Mouse (Mus musculus): ENCODE data around the gene Ifitm10. TPM values are rescaled to one million over a fixed set of nuclear protein-coding genes. Genes with fewer than 3 reads are reported as not detected.

Gene Ifitm10
- polyA plus RNA-seq, 1 experiment from 2014 or later, result 9.5 TPM

GRCm38 (mm10) chr7:142400750-142401142, 27.2 kb upstream of the Ifitm10 start:
- no peaks in the 10 kb centered on the region for H3K36me3 ChIP-seq (replicated peaks)
- 31% methylated on average over 7 of the region's 7 CpGs for WGBS
- H3K4me1 ChIP-seq, result no peaks in the 10 kb centered on the region
- no peak for ATAC-seq (replicated peaks)
- H3K4me2 ChIP-seq, result no peak overlapping the region
- no peaks in the 10 kb centered on the region for H3K27me3 ChIP-seq (replicated peaks)
- no peak overlapping the region for H3K4me3 ChIP-seq
- no peak overlapping the region for H3K27ac ChIP-seq
- H3K9ac ChIP-seq, result no peak overlapping the region
- no peaks in the 10 kb centered on the region for H3K9me3 ChIP-seq

GRCm38 (mm10) chr7:142400112-142400749, 26.7 kb upstream of the Ifitm10 start:
- H3K4me2 ChIP-seq, result no peak overlapping the region
- no peaks in the 10 kb centered on the region for H3K9me3 ChIP-seq
- no peaks in the 10 kb centered on the region for H3K36me3 ChIP-seq (replicated peaks)
- no peak overlapping the region for H3K9ac ChIP-seq
- H3K4me3 ChIP-seq, result no peak overlapping the region
- no peaks in the 10 kb centered on the region for H3K27me3 ChIP-seq (replicated peaks)
- H3K27ac ChIP-seq, result no peak overlapping the region
- H3K4me1 ChIP-seq, result no peaks in the 10 kb centered on the region
- 58% methylated on average over 7 of the region's 7 CpGs for WGBS
- ATAC-seq (replicated peaks), result no peak

- no peaks in the 10 kb centered on the region for H3K9me3 ChIP-seq
- no peak for ATAC-seq (replicated peaks)
Observed at GRCm38 (mm10) chr7:142399250-142399649, 25.7 kb upstream of the Ifitm10 start.

GRCm38 (mm10) chr7:142398052-142398451, 24.5 kb upstream of the Ifitm10 start:
- H3K4me3 ChIP-seq, result no peak overlapping the region
- H3K4me1 ChIP-seq, result no peaks in the 10 kb centered on the region
- ATAC-seq (replicated peaks), result no peak
- no peaks in the 10 kb centered on the region for H3K36me3 ChIP-seq (replicated peaks)
- no peaks in the 10 kb centered on the region for H3K9me3 ChIP-seq
- no peaks in the 10 kb centered on the region for H3K27me3 ChIP-seq (replicated peaks)
- H3K27ac ChIP-seq, result no peak overlapping the region
- H3K4me2 ChIP-seq, result no peak overlapping the region
- WGBS, result 59% methylated on average over 2 of the region's 2 CpGs
- H3K9ac ChIP-seq, result no peak overlapping the region

More at GRCm38 (mm10) chr7:142399250-142399649, 25.7 kb upstream of the Ifitm10 start:
- H3K9ac ChIP-seq, result no peak overlapping the region
- H3K4me2 ChIP-seq, result no peak overlapping the region
- 83% methylated on average over 1 of the region's 1 CpGs for WGBS
- no peaks in the 10 kb centered on the region for H3K36me3 ChIP-seq (replicated peaks)
- no peak overlapping the region for H3K27ac ChIP-seq
- no peak overlapping the region for H3K4me3 ChIP-seq
- H3K4me1 ChIP-seq, result no peaks in the 10 kb centered on the region
- H3K27me3 ChIP-seq (replicated peaks), result no peaks in the 10 kb centered on the region

- Histone ChIP-seq H3K9me3 (no peaks in the 10 kb centered on the region), H3K36me3 (replicated peaks) (no peaks in the 10 kb centered on the region), H3K27ac (no peak overlapping the region), H3K4me3 (no peak overlapping the region), H3K9ac (no peak overlapping the region), H3K27me3 (replicated peaks) (no peaks in the 10 kb centered on the region), H3K4me2 (no peak overlapping the region), H3K4me1 (no peaks in the 10 kb centered on the region)
- 98% methylated on average over 1 of the region's 1 CpGs for WGBS
- no peak for ATAC-seq (replicated peaks)
Observed at GRCm38 (mm10) chr7:142396611-142397010, 23.1 kb upstream of the Ifitm10 start.

- no peak for ATAC-seq (replicated peaks)
- Histone ChIP-seq H3K4me1 (no peaks in the 10 kb centered on the region), H3K36me3 (replicated peaks) (no peaks in the 10 kb centered on the region), H3K4me2 (no peak overlapping the region), H3K27me3 (replicated peaks) (no peaks in the 10 kb centered on the region), H3K9me3 (no peaks in the 10 kb centered on the region), H3K27ac (no peak overlapping the region), H3K9ac (no peak overlapping the region), H3K4me3 (no peak overlapping the region)
- 85% methylated on average over 4 of the region's 4 CpGs for WGBS
Observed at GRCm38 (mm10) chr7:142395472-142395871, 21.9 kb upstream of the Ifitm10 start.

GRCm38 (mm10) chr7:142394261-142395190, 21.0 kb upstream of the Ifitm10 start:
- 70% methylated on average over 6 of the region's 6 CpGs for WGBS
- Histone ChIP-seq H3K9ac (no peak overlapping the region), H3K4me3 (no peak overlapping the region)

GRCm38 (mm10) chr7:142393191-142393590, 19.6 kb upstream of the Ifitm10 start:
- Histone ChIP-seq H3K27me3 (replicated peaks) (no peaks in the 10 kb centered on the region), H3K9me3 (no peaks in the 10 kb centered on the region), H3K4me1 (no peaks in the 10 kb centered on the region; the same call in 1 of the 2 replicates), H3K4me3 (no peak overlapping the region), H3K4me2 (no peak overlapping the region), H3K9ac (no peak overlapping the region), H3K36me3 (replicated peaks) (no peaks in the 10 kb centered on the region), H3K27ac (no peak overlapping the region)
- no peak for ATAC-seq (replicated peaks)
- WGBS, result 21% methylated on average over 4 of the region's 4 CpGs

More at GRCm38 (mm10) chr7:142394261-142395190, 21.0 kb upstream of the Ifitm10 start:
- Histone ChIP-seq H3K36me3 (replicated peaks) (no peaks in the 10 kb centered on the region), H3K27ac (no peak overlapping the region), H3K9me3 (no peaks in the 10 kb centered on the region), H3K4me2 (no peak overlapping the region), H3K27me3 (replicated peaks) (no peaks in the 10 kb centered on the region), H3K4me1 (no peaks in the 10 kb centered on the region)
- ATAC-seq (replicated peaks), result no peak

- H3K4me2 ChIP-seq, result no peak overlapping the region
- H3K27me3 ChIP-seq (replicated peaks), result no peaks in the 10 kb centered on the region
- peaks cover 8% of the 10 kb centered on the region for H3K4me1 ChIP-seq
- no peak overlapping the region for H3K4me3 ChIP-seq
- H3K36me3 ChIP-seq (replicated peaks), result no peaks in the 10 kb centered on the region
- 60% methylated on average over 4 of the region's 4 CpGs for WGBS
- no peaks in the 10 kb centered on the region for H3K9me3 ChIP-seq
- H3K27ac ChIP-seq, result no peak overlapping the region
- no peak for ATAC-seq (replicated peaks)
- no peak overlapping the region for H3K9ac ChIP-seq
Observed at GRCm38 (mm10) chr7:142391609-142392008, 18.1 kb upstream of the Ifitm10 start.

- Histone ChIP-seq H3K9me3 (no peaks in the 10 kb centered on the region), H3K27ac (no peak overlapping the region), H3K4me3 (no peak overlapping the region), H3K9ac (no peak overlapping the region), H3K36me3 (replicated peaks) (no peaks in the 10 kb centered on the region), H3K27me3 (replicated peaks) (no peaks in the 10 kb centered on the region), H3K4me2 (no peak overlapping the region), H3K4me1 (peaks cover 13% of the 10 kb centered on the region)
- no peak for ATAC-seq (replicated peaks)
- WGBS, result 78% methylated on average over 3 of the region's 3 CpGs
Observed at GRCm38 (mm10) chr7:142391108-142391507, 17.6 kb upstream of the Ifitm10 start.

- no peak overlapping the region for H3K9ac ChIP-seq
- peaks cover 19% of the 10 kb centered on the region for H3K4me1 ChIP-seq
- H3K27me3 ChIP-seq (replicated peaks), result no peaks in the 10 kb centered on the region
- ATAC-seq (replicated peaks), result no peak
- H3K27ac ChIP-seq, result no peak overlapping the region
- H3K4me2 ChIP-seq, result no peak overlapping the region
- 86% methylated on average over 3 of the region's 3 CpGs for WGBS
- H3K36me3 ChIP-seq (replicated peaks), result no peaks in the 10 kb centered on the region
- H3K4me3 ChIP-seq, result no peak overlapping the region
- no peaks in the 10 kb centered on the region for H3K9me3 ChIP-seq
Observed at GRCm38 (mm10) chr7:142389961-142390650, 16.6 kb upstream of the Ifitm10 start.

- WGBS, result 97% methylated on average over 2 of the region's 2 CpGs
- H3K4me1 ChIP-seq, result peaks cover 19% of the 10 kb centered on the region
- H3K4me2 ChIP-seq, result no peak overlapping the region
- H3K27me3 ChIP-seq (replicated peaks), result no peaks in the 10 kb centered on the region
- H3K36me3 ChIP-seq (replicated peaks), result peaks cover under 1% of the 10 kb centered on the region; the same call in 1 of the 2 replicates
- no peak overlapping the region for H3K27ac ChIP-seq
- H3K9ac ChIP-seq, result no peak overlapping the region
- no peaks in the 10 kb centered on the region for H3K9me3 ChIP-seq
- no peak for ATAC-seq (replicated peaks)
- H3K4me3 ChIP-seq, result no peak overlapping the region
Observed at GRCm38 (mm10) chr7:142388740-142389139, 15.2 kb upstream of the Ifitm10 start.
